Mouse (Mus musculus) kidney, adult 2 months (tissue): ENCODE data around the gene Rassf3. TPM values are rescaled to one million over a fixed set of nuclear protein-coding genes. Genes with fewer than 3 reads are reported as not detected.

Experiments used
- DNase-seq: peaks from one replicate; pipeline ENCODE4 v3.0.0; 2021
- H3K27ac ChIP-seq: fragments of 200-500 bp; 2 replicates; pipeline ENCODE4 v1.5.1; 2012; ENCODE audit warnings: low read depth, low read length, control low read depth, inconsistent platforms; ENCODE audit not compliant: insufficient read depth
- H3K27me3 ChIP-seq: fragments of 200-500 bp; replicated peaks from 2 replicates; pipeline ENCODE4 v1.6.1; 2012; ENCODE audit warnings: mild to moderate bottlenecking, moderate library complexity, low read length, inconsistent platforms; ENCODE audit not compliant: control insufficient read depth, insufficient read depth
- H3K36me3 ChIP-seq: fragments of 200-500 bp; 2 replicates; pipeline ENCODE4 v1.6.1; 2012; ENCODE audit warnings: mild to moderate bottlenecking, moderate library complexity, low read length, inconsistent platforms; ENCODE audit not compliant: control insufficient read depth, insufficient read depth
- H3K4me1 ChIP-seq: fragments of 200-500 bp; 2 replicates; pipeline ENCODE4 v1.6.1; 2011; ENCODE audit warnings: low read length; ENCODE audit not compliant: control insufficient read depth, insufficient read depth
- H3K4me3 ChIP-seq: fragments of 200-500 bp; 2 replicates; pipeline ENCODE4 v1.5.1; 2011; ENCODE audit warnings: mild to moderate bottlenecking, low read depth, low read length, control low read depth; ENCODE audit not compliant: insufficient read depth
- CTCF ChIP-seq: fragments of 200-500 bp; conservative IDR thresholded peaks from 2 replicates; pipeline ENCODE4 v1.5.1; 2011; ENCODE audit warnings: low read depth, mild to moderate bottlenecking, control low read depth, low read length, moderate library complexity, mixed read lengths; ENCODE audit not compliant: insufficient read depth, insufficient read length
- POLR2A ChIP-seq: fragments of 200-500 bp; IDR thresholded peaks from one replicate; pipeline ENCODE4 v1.6.1; 2011; ENCODE audit warnings: low read depth, low read length, control low read depth
- WGBS: fragments of 180-500 bp; shearing (Covaris S2); methylation state at CpG from one replicate; pipeline ENCODE4 v1.1.7; 2018; 5-methylcytosine and 5-hydroxymethylcytosine counted together
- polyA plus RNA-seq: library from polyadenylated mRNA; depleted of rRNA; stranded (reverse); fragments of >200 nt; gene quantifications from 2 replicates; pipeline ENCODE4 v1.2.3, GENCODE M21; 2012

Gene Rassf3
- polyA plus RNA-seq, 1 experiment: 35.3 TPM

DNA sequence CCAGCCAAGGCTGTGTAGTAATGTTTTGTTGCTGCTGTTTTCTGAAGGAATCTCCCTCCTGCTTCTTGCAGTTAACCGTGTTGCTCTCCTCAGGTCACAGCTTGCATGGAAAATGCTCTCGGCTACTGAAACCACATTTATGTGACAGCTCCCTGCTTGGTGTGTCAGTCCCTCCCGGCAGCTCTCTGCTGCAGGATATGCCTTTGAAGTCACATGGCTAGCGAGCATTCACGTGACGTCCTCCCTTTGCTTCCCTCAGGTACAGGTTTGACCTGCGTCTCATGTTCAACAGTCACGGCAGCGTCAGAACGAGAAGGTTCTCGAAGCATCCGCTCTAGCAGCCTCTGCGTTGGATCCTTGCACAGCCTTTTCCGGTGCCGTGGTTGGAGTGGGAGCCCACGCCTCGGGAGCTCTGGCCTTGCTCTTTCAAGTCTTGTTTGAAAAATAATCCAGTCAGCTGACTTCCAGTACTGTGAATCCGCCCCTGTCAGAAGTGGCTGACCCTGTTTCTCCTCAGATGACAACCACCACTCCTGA lies 81.3 kb downstream of the Rassf3 start:
- peak; percentile 34 for DNase-seq
- peaks cover 8% of the 10 kb centered on the region for H3K36me3 ChIP-seq
- no peak overlapping the region for H3K4me3 ChIP-seq
- WGBS: 68% methylated on average over 18 of the region's 18 CpGs
- H3K27me3 ChIP-seq: no peaks in the 10 kb centered on the region
- no peak overlapping the region for H3K27ac ChIP-seq
- no peaks in the 10 kb centered on the region for H3K4me1 ChIP-seq
- TF ChIP-seq POLR2A (no peak), CTCF (no peak)

- Histone ChIP-seq H3K4me3 (no peak overlapping the region), H3K27ac (no peak overlapping the region), H3K4me1 (no peaks in the 10 kb centered on the region), H3K36me3 (peaks cover 8% of the 10 kb centered on the region), H3K27me3 (no peaks in the 10 kb centered on the region)
- no peak for DNase-seq
- TF ChIP-seq CTCF (no peak), POLR2A (no peak)
- WGBS: 77% methylated on average over 6 of the region's 6 CpGs
Observed at GRCm38 (mm10) chr10:121394270-121394669, 81.9 kb downstream of the Rassf3 start.

DNA sequence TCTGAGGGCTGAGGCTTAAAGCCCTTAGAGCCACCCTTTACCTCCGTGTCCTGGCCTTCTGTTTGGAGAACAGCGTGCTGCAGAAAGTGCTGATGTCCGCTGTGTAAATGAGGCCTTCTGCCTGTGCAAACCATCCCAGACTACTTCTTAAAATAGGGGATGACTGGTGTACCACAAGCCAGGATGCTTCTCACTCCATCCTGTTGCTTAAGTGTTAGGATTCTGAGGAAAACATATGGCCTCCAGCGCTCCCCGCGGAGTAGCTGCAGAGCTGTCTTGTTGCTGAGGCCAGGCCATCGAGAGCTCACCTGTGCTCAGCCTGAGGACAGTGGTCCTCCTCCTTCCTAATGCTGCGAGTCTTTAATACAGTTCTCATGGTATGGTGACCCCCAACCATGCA lies 84.2 kb downstream of the Rassf3 start:
- Histone ChIP-seq H3K36me3 (peaks cover 8% of the 10 kb centered on the region), H3K4me3 (no peak overlapping the region), H3K27me3 (no peaks in the 10 kb centered on the region), H3K4me1 (no peaks in the 10 kb centered on the region), H3K27ac (no peak overlapping the region)
- TF ChIP-seq POLR2A (no peak), CTCF (no peak)
- DNase-seq: no peak
- 94% methylated on average over 8 of the region's 8 CpGs for WGBS

DNA sequence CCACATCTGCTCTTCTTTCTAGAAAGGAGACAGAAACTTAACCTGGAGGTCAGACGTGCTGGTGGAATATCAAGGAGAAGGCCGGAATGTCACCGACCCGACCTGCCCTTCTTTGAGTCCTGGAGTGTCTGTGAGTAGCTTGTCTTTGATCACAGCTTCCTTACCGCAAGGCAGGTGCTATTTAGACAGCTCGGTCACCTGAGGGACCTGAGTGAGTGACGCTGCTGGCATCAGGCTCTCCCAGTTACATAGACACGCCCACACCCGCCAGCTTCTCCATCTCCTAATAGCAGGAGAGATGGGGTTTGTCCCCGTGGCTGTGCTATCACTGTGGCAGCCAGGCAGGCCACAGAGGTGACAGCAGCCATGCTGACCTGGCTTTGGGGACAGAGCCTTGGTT lies 85.5 kb downstream of the Rassf3 start:
- no peak for DNase-seq
- 78% methylated on average over 10 of the region's 10 CpGs for WGBS
- no peak overlapping the region for H3K4me3 ChIP-seq
- no peaks in the 10 kb centered on the region for H3K4me1 ChIP-seq
- H3K36me3 ChIP-seq: peaks cover 5% of the 10 kb centered on the region
- no peaks in the 10 kb centered on the region for H3K27me3 ChIP-seq
- no peak overlapping the region for H3K27ac ChIP-seq
- no peak for TF ChIP-seq POLR2A
- TF ChIP-seq CTCF: no peak

- Histone ChIP-seq H3K4me3 (no peak overlapping the region), H3K36me3 (peaks cover 4% of the 10 kb centered on the region; the same call in 1 of the 2 replicates), H3K4me1 (peaks cover 4% of the 10 kb centered on the region; the same call in 1 of the 2 replicates), H3K27ac (no peak overlapping the region), H3K27me3 (no peaks in the 10 kb centered on the region)
- 56% methylated on average over 9 of the region's 9 CpGs for WGBS
- TF ChIP-seq CTCF (no peak), POLR2A (no peak)
- DNase-seq: no peak
Observed at GRCm38 (mm10) chr10:121386347-121386746, 89.8 kb downstream of the Rassf3 start.

GRCm38 (mm10) chr10:121385695-121386094 lies 90.5 kb downstream of the Rassf3 start:
- TF ChIP-seq CTCF (no peak), POLR2A (no peak)
- Histone ChIP-seq H3K27ac (no peak overlapping the region), H3K4me1 (peaks cover 4% of the 10 kb centered on the region; the same call in 1 of the 2 replicates), H3K4me3 (no peak overlapping the region), H3K36me3 (peaks cover 4% of the 10 kb centered on the region; the same call in 1 of the 2 replicates), H3K27me3 (no peaks in the 10 kb centered on the region)
- DNase-seq: no peak
- WGBS: 97% methylated on average over 6 of the region's 6 CpGs

GRCm38 (mm10) chr10:121384710-121385109 lies 91.4 kb downstream of the Rassf3 start:
- Histone ChIP-seq H3K27me3 (no peaks in the 10 kb centered on the region), H3K27ac (no peak overlapping the region), H3K4me3 (no peak overlapping the region), H3K36me3 (peaks cover 4% of the 10 kb centered on the region; the same call in 1 of the 2 replicates), H3K4me1 (peaks cover 4% of the 10 kb centered on the region; the same call in 1 of the 2 replicates)
- no peak for TF ChIP-seq CTCF
- TF ChIP-seq POLR2A: no peak
- DNase-seq: peak; percentile 86
- WGBS: 54% methylated on average over 13 of the region's 13 CpGs
